Mouse (Mus musculus) bone marrow macrophage, adult 2 months (primary cell): Measurements from ENCODE around the gene 9330182L06Rik. TPM values are rescaled to one million over a fixed set of nuclear protein-coding genes. Genes with fewer than 3 reads are reported as not detected.

Experiments used
- H3K27ac ChIP-seq: 2 replicates; pipeline ENCODE4 v1.5.1; 2012; ENCODE audit warnings: low read depth, low read length; ENCODE audit not compliant: insufficient read depth
- H3K4me1 ChIP-seq: 2 replicates; pipeline ENCODE4 v1.6.1; 2012; ENCODE audit warnings: low read length; ENCODE audit not compliant: control insufficient read depth, insufficient read depth
- H3K4me3 ChIP-seq: 2 replicates; pipeline ENCODE4 v1.5.1; 2012; ENCODE audit warnings: mild to moderate bottlenecking, low read length, moderate library complexity; ENCODE audit not compliant: insufficient read depth
- CTCF ChIP-seq: IDR thresholded peaks from 2 replicates; pipeline ENCODE4 v1.5.1; 2012; ENCODE audit warnings: low read depth, mild to moderate bottlenecking, low read length, moderate library complexity
- POLR2A ChIP-seq: IDR thresholded peaks from 2 replicates; pipeline ENCODE4 v1.6.1; 2012; ENCODE audit warnings: mild to moderate bottlenecking, low read depth, low read length, borderline replicate concordance
- polyA plus RNA-seq: library from polyadenylated mRNA; stranded (reverse); fragments of >200 nt; gene quantifications from 2 replicates; pipeline ENCODE4 v1.2.4, GENCODE M21; 2012; ENCODE audit not compliant: missing spikeins, insufficient read depth, insufficient read length

Gene 9330182L06Rik
- polyA plus RNA-seq: 0.98 and 1.1 TPM in 2 replicates

DNA sequence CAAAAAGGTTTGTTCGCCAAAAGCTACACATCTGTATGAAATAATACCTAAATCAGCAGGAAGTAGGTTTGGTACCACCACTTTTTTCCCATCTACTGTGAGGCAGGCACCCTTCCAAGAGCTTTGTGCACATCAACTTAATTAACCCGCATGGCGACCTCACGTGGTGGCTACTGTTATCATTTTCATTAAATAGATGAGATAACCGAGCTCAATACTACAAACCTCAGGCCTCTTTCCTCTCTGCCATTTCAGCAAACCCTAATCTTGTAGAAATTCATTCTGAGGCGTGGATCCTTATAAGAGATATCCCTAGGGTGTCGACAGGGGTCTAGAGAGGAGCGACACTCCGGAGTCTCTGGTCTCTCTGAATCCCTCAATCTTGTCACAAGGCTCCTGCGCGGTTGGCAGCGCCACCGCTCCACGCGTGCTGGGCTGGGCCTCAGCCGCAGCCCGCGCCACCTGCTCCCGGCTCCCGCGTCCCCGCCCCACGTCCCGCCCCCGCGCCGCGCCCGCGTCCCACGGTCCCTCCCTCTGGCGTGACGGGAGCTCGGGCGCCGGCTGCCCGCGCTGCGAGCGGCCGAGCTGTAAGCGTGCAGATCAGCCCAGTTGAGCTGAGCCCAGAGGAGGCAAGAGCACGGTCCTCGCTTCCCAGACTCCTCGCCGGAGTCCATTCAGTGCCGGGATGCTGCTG, at the start of gene 9330182L06Rik:
TSS of gene 9330182L06Rik (plus strand) at position 533 of the 694 bp plus-strand sequence.
- no peak within 1 kb of the TSS for H3K27ac ChIP-seq
- H3K4me1 ChIP-seq: no peaks in the 10 kb centered on the region
- TF ChIP-seq POLR2A: no peak
- TF ChIP-seq CTCF: no peak
- peak within 1 kb of the TSS; percentile 68 for H3K4me3 ChIP-seq

GRCm38 (mm10) chr5:9227456-9228008, 38.4 kb upstream of the 9330182L06Rik start:
- no peak overlapping the region for H3K27ac ChIP-seq
- TF ChIP-seq CTCF (no peak), POLR2A (no peak)
- H3K4me1 ChIP-seq: no peaks in the 10 kb centered on the region
- no peak overlapping the region for H3K4me3 ChIP-seq

- Histone ChIP-seq H3K4me1 (no peaks in the 10 kb centered on the region), H3K27ac (no peak overlapping the region), H3K4me3 (no peak overlapping the region)
- no peak for TF ChIP-seq POLR2A
- TF ChIP-seq CTCF: no peak
Measured at GRCm38 (mm10) chr5:9264361-9264760, 1.6 kb upstream of the 9330182L06Rik start.

DNA sequence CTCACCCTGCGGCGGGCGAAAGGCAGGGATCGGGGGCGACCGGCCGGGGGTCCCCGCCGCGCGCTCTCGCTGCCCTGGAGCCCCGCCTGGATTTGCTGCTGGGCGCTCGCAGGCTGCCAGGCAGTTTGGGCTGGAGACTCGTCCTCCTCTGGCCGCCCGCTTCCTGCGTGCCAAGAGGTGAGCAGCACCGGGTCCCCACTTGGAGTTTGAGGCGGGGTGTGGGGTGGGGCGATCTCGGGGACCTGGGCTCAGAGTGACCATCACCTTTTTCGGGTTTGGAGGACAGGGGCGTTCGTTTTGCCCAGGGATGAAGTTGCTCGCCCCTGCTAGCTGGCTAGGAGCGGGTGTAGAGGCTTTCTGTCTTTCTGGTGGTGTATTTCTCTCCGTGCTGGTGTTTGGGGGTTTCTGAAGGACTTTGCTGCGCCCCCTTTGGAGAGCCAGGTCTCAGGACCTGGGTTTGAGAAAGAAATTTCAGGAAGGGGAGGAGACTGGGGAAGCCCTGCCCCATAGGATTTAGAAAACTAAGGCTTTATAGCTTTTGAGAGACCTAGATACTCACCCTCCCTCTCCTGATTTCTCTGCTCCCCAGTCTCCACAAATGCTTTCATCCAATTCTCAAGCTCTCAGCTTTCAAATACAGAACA, 484 bp downstream of the 9330182L06Rik start:
- no peak overlapping the region for H3K27ac ChIP-seq
- no peaks in the 10 kb centered on the region for H3K4me1 ChIP-seq
- peak overlapping the region; percentile 68 for H3K4me3 ChIP-seq
- TF ChIP-seq CTCF (no peak), POLR2A (no peak)

DNA sequence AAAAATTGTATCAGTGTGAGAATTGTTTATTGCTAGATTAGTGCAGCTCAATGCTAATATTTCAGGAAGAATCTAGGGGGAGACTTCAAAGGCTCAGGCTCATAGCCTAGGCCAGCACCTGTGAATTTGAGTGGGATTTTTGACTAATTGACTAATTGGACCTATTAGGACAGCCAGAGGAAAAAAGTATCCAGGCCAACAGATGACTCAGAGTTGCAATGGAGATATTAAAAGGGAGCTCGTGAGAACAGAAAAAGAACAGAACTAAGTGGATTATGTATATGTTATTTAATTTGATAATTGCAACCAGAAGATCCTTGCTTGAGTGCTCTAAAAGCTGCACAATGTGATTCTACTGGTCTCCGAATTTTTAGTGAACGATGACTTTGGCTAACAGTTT, 3.7 kb downstream of the 9330182L06Rik start:
- TF ChIP-seq POLR2A: no peak
- no peak for TF ChIP-seq CTCF
- H3K4me1 ChIP-seq: no peaks in the 10 kb centered on the region
- H3K27ac ChIP-seq: no peak overlapping the region
- H3K4me3 ChIP-seq: no peak overlapping the region

DNA sequence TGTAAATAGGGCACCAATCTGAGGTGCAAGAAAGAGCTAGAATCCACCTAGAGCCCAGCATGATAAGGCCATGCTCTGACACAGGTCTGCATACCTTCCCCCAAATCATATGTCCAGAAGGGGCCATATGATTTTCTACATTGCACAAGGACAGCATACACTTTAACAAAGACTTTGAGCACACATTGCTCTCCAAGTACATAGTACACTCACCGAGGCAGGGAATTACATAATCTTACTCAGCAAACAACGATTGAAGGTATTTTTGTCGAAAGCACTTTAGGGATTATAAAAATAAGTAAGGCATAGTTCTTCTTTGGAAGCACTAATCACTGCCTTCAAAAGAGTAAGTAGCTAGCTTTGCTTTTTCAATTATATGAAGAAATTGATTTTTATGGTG, 7.1 kb downstream of the 9330182L06Rik start:
- no peak for TF ChIP-seq CTCF
- no peak for TF ChIP-seq POLR2A
- H3K4me1 ChIP-seq: no peaks in the 10 kb centered on the region
- no peak overlapping the region for H3K27ac ChIP-seq
- H3K4me3 ChIP-seq: no peak overlapping the region

GRCm38 (mm10) chr5:9295777-9296549, 30.0 kb downstream of the 9330182L06Rik start:
- Histone ChIP-seq H3K4me1 (no peaks in the 10 kb centered on the region; the same call in 1 of the 2 replicates), H3K27ac (no peak overlapping the region), H3K4me3 (no peak overlapping the region)
- no peak for TF ChIP-seq POLR2A
- TF ChIP-seq CTCF: no peak

GRCm38 (mm10) chr5:9296550-9296928, 30.6 kb downstream of the 9330182L06Rik start:
- no peak overlapping the region for H3K27ac ChIP-seq
- H3K4me3 ChIP-seq: no peak overlapping the region
- H3K4me1 ChIP-seq: no peaks in the 10 kb centered on the region; the same call in 1 of the 2 replicates
- TF ChIP-seq POLR2A (no peak), CTCF (no peak)

- no peak overlapping the region for H3K4me3 ChIP-seq
- H3K4me1 ChIP-seq: no peaks in the 10 kb centered on the region
- H3K27ac ChIP-seq: no peak overlapping the region
- TF ChIP-seq CTCF: no peak
- TF ChIP-seq POLR2A: no peak
Measured at GRCm38 (mm10) chr5:9326863-9327262, 60.9 kb downstream of the 9330182L06Rik start.

GRCm38 (mm10) chr5:9327528-9327927, 61.6 kb downstream of the 9330182L06Rik start:
- Histone ChIP-seq H3K4me1 (no peaks in the 10 kb centered on the region), H3K4me3 (no peak overlapping the region), H3K27ac (no peak overlapping the region)
- TF ChIP-seq CTCF (no peak), POLR2A (no peak)
